Mouse (Mus musculus): ENCODE data around the gene Tcte1. TPM values are rescaled to one million over a fixed set of nuclear protein-coding genes. Genes with fewer than 3 reads are reported as not detected.

Tcte1 gene
- total RNA-seq, 1 experiment from 2014 or later = not detected

DNA sequence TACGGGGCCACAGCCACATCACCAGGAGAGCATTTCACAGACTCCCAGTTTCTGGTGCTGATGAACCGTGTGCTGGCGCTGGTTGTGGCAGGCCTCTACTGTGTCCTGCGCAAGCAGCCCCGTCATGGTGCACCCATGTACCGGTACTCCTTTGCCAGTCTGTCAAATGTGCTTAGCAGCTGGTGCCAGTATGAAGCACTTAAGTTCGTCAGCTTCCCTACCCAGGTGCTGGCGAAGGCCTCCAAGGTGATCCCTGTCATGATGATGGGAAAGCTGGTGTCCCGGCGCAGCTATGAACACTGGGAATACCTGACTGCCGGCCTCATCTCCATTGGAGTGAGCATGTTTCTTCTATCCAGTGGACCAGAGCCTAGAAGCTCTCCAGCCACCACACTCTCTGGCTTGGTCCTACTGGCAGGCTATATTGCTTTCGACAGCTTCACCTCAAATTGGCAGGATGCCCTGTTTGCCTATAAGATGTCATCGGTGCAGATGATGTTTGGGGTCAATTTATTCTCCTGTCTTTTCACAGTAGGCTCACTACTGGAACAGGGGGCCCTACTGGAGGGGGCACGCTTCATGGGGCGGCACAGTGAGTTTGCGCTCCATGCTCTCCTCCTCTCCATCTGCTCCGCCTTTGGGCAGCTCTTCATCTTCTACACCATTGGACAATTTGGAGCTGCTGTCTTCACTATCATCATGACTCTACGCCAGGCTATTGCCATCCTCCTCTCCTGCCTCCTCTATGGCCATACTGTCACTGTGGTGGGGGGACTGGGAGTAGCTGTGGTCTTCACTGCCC is 43.3 kb downstream of the Tcte1 start:
- no peak for DNase-seq

DNA sequence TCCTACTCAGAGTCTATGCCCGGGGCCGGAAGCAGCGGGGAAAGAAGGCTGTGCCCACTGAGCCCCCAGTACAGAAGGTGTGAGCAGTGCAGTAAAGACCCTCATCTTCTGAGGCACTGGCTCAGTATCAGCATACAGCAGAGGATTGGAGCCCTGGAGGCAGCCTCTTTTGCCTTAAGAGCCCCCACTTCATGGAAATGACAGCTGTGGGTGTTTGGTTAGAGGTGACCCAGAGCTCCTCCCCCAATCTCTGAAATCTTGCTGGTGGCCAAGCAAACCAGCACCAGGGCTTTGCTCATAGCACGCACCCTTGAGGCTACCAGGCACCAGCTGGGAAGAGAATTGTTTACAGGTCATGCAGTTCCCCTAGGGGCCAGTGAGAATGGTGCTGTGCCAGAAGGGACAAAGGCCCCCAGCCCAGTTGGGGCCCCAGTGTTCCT is 43.9 kb downstream of the Tcte1 start:
- DNase-seq = no peak

DNA sequence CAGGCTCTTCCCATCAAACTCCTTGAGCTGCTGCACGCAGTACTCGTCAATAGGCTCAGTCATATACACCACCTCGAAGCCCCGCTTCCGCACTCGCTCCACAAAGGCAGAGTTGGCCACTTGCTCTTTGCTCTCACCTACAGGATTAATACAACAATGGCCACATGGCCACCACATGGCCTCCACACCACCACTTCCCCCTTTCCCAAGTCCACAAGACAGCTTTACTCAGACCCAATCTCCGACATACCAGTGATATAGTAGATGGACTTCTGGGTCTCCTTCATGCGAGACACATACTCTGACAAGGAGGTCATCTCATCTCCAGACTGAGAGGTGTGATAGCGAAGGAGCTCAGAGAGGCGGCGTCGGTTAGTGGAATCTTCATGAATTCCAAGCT is 45.8 kb downstream of the Tcte1 start:
- no peak for DNase-seq

DNA sequence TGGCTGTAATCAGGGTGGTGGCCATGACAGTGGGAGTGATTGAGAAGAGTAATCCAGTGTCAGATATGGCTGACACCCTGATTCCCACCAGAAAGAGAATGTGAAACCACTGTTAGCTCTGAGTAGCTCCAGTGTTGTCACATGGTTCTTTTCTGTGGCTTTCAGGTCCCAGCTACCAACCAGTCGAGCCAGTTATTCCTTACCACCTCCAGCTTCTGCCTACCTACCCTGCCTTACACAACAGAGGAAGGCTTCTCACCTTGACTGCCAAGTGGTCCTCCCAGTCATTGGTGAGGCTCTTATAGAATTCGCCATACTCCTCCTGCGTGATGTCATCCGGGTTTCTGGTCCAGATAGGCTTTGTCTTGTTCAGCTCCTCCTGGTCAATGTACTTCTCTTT is 46.8 kb downstream of the Tcte1 start:
- DNase-seq = no peak

DNA sequence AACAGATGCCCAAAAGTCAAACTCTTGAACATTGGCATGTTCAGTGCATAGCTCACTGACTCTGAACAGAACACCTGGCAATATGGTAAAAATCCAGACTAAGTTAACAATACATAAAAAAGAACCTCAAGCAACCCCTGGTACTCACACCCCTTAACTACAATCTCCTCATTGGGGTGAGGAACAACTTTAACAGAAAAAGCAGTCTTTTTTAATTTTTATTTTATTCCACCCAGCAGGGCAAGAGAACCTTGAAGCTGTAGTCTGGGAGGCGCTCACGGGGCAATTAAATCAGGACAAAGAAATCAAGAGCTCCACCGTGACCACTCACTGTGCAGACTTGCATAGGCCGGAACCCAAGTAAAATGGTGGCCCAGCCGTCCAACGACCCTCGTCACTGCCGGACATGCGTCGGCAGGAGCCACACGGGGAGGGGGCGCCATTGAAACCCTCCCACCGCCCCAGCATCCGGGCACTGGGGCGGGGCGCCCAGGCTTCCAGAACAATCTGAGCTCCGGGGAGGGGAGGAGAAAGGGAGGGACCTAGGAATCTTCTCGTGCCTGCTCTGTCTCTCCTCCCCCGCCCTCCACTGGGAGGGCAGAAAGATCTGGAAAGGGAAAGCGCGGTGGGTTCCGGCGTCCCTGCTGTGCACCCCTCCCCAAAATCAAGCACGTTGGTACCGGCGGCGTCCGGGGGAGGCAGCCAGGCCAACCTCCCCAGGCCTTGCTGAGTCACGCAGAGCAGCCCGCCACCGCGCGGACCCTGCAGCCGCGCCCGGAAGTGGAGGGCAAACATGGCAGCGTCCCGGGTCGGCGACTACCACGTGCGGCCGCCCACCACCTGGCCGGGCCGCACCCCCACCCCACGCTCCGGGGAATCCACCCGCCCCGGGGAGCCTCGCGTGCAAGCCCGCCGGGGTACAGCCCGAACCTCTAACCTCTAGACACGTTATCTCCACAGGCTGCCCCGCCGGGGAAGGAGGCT is 49.2 kb downstream of the Tcte1 start:
- DNase-seq = peak; percentile 79

DNA sequence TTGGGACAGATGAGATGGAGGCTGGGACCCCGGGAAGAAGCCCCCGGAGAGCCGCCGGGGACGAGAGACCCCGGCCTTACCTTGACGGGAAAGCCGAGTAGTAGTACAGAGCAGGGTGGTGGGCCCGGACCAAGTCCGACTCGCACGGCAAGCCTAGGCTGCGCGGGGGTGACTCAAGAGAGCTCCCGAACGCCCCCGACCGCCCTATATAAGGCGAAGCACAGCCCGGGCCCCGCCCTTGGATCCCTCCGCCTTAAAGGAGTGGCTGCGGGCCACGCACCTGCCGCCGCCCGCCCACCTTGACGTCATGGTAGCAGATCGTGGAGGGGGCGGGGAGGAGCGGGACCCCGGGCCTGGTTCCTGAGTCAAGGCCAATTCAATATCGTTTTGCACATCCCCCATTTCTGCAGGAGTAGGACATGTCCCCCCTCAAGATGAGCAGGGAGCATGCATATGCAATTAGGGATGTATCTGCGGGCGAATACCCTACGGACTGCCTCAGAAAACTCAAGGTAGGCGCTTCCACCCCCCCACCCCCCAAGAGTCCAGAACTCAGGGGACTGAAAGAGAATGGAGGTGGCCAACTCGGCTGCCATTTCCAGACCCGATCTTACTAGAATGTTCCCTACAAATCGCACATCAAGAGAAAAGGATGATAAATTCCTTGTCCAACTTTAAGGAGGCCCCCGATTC is 50.0 kb downstream of the Tcte1 start, which contains the start of gene Hsp90ab1:
Gene Hsp90ab1, minus strand, starts transcription at position 185 of the 693 bp plus-strand sequence.
- DNase-seq = peak; percentile 99

DNA sequence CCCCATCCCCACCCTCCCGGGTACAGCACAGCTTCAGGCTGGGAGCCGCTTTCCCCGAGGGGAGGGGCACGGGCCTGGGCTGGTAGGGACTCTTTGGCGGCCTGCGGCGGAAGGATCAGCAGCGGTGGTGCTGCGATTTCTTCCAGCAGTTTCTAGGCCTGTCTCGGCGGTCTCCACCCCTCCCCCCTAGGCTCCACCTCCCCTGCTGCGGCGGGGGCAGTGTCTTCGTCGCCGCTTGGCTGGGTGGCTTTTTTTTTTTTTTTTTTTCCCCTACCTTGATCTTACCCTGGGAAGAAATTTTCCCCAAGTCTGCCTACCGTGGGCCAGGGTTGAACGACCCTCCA is 50.5 kb downstream of the Tcte1 start:
- peak; percentile 97 for DNase-seq

DNA sequence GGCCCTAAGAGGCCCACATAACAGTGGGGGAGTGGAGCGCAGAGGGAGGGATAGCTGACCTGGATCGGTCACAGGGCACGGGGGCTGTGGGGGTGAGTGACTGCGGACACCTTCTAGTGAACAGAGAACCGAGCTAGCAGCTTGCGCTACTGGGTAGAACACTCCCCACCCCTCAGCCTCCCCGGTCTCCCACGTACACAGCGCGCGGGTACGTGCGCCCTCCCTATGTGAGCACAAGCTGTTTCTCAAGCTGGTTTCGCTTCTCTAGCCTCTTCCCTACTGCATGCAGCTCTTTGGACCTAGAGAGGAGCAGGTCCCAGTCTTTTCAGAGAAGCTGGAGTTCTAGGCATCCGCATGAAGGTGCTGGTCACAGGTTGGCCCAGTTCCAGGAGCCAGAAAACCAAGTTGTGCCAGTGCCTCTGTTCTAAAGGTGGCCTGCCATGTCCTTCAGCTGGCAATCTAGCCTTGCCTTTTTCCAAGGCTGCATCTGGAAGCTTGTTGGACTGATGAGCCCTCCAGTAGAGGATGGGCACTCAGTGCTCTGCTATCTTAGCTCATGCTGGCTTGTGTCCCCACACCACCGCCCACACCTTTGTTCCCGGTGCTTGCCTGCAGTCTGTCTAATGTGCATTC is 51.0 kb downstream of the Tcte1 start:
- DNase-seq = peak; percentile 75

DNA sequence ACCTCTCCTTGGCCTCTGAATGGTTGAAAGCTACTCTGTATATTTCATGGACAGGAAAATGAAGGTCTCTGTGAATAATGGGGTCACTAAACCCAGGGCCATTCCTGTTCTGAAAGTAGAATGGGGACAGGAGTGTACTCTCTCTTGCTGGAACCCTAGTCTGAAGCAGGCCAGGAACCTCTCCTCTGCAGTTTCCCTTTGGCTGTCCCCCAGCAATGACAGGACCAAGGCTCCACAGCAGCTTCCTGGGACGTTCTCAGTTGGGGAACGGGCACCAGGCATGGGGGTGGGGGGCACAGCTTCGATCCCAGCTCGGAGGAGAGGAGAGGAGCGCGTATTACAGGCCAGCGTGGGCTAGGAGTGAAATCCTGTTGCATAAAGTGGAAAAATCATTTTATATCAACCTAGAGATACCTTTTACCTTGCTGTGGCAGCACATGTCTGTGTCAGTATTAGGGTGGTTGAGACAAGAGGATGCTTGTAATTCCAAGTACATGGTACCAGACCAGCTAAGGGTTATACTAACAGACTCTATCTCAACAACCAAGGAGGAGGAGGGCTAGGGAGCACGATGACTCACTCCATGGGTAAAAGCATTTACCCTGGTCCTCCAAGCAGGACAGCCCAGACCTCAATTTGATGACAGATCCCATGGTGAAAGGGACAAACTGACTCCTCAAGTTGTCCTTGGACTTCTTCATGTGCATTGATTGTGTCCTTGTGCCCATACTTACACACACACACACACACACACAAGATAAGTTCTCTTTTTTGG is 52.1 kb downstream of the Tcte1 start:
- DNase-seq = no peak

DNA sequence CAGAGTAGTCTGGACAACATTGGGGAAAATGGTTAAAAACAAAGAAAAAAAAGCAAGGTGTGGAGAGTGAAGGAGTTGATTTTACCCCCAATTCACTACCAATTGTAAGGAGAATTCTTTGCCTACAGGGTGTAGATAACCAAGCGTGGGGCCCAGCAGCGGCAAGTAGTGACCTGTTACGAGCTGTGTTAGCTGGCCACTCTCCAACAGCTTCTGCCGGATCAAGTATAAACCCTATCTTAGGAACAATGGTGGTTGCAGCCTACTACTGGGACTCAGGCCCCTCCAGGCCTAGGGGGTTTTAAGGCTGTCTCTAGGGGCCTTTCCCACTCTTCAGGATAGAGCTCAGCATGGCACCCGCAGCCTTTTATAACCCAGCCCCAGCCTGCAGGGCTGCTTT is 55.0 kb downstream of the Tcte1 start:
- no peak for DNase-seq

DNA sequence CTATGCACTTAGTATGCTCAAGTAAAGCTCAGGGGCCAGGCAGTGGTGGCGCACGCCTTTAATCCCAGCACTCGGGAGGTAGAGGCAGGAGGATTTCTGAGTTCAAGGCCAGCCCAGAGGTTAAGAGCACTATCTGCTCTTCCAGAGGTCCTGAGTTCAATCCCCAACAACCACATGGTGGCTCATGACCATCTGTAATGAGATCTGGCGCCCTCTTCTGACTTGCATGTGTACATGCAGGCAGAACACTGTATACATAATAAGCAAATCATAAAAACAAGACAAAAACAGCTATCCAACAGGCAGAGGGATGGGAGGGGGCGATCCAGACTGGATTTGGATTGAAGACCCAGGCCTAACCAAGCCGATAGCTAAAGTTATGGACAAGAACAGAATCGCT is 55.6 kb downstream of the Tcte1 start:
- no peak for DNase-seq

DNA sequence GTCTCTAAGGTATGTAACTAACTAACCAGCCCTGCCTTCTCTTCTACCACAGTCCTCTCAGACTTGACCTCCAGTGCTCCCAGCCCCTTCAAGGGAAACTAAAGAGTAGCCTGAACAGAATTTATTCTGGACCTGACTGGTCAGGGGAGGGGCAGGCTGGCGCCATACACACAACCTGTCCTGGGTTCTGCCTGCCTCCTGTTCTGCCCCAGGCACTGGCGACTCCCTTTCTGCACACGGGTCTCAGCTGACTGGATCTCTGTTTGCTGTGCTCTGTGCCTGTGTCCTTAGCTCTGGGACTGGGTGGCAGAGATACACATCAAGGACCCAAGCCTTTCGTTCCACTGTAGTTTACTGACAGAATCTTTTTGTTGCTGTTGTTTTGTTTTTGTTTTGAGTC is 56.3 kb downstream of the Tcte1 start:
- no peak for DNase-seq

DNA sequence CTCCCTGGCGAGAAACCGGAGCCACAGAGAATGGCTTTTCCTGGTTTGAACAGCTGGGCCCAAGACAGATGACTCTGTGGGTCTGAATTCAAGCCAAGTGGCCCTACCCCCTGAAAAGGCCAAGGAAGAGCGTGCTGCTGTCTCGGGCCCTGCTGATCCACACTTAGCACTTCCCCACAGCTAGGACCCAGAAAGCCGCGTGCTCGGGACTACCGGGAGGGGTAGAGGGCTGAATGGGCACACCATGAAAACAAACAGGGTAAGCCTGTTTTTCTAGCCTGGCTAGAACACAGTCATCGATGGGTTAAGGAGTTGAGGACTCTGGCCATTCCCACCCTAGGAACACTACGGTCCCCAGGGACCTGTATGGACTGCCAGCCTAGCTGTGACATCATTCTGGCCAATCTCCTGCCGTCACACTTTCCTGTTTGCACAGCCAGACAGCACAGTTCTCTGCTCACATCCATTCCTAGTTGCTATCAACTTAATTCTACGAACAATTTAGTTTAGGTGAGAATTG is 57.8 kb downstream of the Tcte1 start:
- DNase-seq = peak; percentile 31

DNA sequence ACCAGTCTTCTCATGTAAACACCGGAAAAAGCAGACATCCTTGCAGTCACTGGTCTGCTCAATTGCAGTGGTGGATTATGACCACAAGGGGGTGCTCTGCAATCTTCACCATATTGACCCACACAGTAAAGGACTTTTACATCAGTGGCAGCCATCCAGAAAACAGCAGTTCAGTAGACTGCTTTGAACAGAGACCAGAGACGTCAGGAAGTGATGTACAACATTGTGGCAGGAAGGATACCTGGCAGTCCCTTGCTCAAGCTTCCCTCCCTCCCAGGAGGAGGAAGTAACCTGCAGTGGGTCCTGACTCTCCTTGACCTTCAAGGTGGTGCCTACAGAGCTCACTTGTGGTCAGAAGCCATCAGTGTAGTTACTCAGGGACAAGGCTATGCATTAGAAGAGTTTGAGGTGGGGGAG is 58.3 kb downstream of the Tcte1 start:
- peak; percentile 59 for DNase-seq

DNA sequence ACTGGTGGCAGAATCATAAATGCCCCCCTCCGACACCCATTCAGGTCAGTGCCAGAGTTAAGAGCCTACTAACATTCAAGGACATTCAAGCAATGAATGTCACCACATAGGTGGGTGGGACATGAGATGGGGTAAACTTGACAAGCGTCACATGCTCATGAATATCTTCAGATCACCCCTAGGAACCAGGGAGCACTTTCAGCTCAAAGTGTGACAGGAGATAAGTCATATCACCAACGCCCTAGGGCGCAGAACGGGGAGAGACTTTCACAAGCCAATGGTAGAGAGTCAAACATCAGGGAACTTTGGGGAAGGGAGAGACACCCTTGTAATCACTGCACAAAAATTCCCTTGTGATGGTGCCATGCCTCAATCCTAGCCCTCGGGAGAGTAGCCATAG is 59.0 kb downstream of the Tcte1 start:
- no peak for DNase-seq

DNA sequence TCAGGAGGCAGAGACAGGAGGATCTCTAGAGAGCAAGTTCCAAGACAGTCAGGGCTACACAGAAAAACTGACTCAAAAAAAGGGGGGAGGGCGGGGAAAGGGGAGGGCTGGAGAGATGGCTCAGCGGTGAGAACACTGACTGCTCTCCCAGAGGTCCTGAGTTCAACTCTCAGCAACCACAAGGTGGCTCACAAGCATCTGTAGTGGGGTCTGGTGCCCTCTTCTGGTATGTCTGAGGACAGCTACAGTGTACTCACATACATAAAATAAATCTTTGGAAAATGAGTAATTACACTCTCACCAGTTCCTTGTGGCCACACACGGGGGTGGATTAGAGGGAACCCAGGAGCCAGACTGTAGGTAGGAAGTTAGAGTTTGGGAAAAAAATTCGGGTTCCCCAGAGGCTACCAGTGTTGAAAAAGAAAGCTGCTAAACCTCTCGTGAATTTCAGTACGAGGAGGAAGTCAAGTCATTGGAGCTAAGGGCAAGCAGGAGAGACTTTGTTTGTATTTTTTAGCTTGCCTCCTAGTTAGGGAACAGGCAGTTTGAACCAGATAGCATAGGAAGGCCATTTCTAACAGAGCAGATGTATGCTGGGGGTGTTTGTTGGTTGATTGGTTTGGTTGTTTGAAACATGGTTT is 59.6 kb downstream of the Tcte1 start:
- DNase-seq = peak; percentile 16

DNA sequence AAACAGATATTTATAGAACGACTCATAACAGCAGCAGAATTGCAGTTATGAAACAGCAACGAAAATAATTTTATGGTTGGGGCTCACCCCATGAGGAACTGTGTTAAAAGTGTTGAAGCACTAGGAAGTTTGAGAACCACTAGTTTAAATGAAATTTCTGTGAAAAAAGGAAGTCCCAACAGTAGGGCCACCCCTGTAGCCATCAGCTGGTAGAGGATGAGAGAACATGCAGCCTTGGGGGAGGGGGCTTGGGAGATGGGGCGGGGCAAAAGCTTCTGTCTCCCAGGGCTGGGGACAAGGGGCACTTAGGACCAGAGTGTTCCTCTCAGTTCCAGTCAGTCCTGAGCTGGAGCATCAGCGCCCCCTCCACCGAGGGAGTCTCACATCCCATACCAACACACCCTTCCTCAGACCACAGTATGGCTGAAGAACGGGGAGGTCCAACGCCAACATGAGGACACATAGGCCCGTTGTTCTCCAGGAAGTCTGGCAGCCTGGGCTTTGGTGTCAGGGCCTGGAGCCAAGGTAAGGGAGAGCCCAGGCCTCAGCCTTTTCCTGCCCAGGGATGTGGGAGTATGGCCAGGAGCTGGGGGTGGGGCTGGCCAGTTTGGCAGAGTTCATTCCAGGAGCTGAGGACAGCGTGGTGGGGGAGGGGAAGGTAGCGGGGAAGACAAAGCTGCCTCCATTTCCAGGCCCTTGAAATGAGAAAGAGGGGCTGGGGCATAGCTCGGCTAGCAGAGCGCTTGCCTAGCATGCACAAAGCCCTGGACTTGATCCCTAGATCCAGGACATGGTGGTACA is 61.1 kb downstream of the Tcte1 start:
- peak; percentile 80 for DNase-seq

DNA sequence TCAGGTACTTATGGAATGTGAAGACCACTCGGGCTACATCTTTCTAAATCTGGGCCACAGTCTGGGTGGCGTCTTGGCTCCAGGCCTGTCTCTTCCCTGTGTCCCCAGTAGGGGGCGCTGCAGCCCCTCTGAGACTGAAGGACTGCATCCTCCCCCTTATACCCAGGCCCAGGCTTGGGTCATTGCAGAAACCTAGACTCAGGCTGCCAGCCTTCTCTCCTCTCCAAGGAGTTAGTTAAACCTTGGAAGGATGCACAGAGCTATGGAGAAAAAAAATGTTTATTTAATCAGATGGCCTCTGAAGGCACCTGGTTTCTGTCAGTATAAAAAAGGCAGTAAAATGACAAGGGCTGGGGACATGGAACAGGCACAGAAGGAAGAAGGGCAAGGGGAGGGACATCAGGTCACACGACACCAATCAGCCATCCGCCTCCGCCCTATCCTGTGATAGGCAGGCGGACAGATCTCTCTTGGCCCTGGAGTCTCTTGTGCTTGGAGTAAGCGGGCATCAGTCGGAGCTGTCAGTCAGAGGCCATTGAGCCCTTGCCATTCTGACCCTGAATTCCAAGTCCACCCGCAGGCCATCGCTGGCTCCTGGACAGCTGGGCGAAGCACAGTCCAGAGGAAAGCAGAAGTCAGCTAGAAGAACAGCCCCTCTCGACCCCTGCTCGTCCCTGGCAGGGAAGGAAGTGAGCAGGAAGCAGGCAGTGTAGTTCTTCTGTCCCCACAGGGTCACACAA is 61.9 kb downstream of the Tcte1 start:
- peak; percentile 81 for DNase-seq

Measured in adrenal gland, postnatal 25 days (tissue).